Mouse (Mus musculus): ENCODE results near the gene Flt3.

The Flt3 gene

DNA sequence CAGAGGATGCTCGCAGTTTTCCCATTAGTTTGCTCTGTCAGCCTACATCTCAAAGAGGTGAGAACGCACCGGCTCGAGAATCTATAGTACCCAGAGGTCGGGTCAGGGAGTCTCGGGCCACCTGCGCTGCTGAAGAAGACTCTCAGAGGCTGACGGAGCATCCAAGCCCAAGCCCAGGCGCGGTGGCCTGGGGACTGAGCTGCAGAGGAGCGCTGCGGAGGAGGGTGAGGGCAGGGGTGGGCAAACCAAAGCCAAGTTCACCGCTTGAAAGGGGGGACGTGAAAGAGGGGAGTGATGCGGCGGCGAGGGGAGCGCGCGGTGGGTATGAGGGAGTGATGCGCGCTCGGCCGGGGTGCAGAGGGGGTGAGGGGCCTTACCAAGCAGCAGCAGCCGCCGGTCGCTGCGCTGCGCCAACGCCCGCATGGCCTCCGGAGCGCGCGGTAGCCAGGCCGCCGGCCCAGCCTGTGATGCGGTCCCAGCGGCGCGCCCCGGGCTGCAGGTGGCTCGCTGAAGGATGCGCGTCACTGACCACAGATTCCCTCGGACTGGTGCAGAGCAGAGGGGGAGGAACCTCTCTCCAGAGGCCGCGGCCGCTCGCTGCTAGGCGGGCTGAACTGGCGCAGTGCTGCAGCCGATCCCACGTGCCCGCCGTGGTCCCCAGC lies at the start of gene Flt3:
Flt3 (minus strand) TSS at position 647 of the 662 bp plus-strand sequence.
- no peak for DNase-seq (ENCODE audit: low read depth, low spot score)

DNA sequence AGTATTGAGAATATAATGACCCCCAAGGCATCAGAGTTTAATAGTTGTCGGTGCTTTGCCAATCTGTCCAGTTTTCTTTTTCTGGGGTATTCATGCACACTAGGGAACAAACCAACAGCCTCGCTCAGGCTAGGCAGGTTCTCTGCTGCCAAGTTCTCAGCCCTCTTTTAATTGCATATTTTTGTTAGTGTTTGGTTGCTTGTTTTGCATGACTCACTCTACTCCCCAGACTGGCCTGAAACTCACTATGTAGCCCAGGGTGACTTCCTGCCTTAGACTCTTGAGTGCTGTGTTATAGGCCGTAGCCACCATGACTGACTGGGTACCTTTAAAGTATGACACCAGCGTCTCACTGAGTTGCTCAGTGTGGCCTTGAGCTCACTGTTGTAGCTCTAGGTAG lies 48.6 kb upstream of the Flt3 start:
- DNase-seq (ENCODE audit: low read depth, low spot score): no peak

- no peak for DNase-seq (ENCODE audit: low read depth, low spot score)
Measured at GRCm38 (mm10) chr5:147448526-147448925, 48.2 kb upstream of the Flt3 start.

DNA sequence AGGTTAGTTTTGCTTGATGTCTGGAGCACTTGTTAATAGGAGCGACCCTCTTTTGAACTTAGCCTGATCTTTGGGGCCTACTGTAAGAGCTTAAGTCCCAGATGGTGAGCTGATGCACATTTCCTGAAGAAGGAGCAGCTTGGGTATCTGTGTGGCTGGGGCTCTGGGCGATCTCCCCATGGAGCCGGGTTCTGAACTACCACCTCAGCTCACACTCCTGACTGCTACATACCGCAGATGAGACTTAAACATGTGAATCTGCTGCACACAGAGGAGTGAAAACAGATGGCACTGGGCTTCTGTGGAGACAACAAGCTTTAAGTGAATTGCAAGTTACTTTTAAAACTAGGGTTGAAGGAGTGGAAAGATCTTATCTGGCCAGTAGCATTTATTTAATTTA lies 45.0 kb upstream of the Flt3 start:
- DNase-seq (ENCODE audit: low read depth, low spot score): no peak

- DNase-seq (ENCODE audit: low read depth, low spot score): no peak
Measured at GRCm38 (mm10) chr5:147444757-147445156, 44.5 kb upstream of the Flt3 start.

- DNase-seq (ENCODE audit: low read depth, low spot score): peak; percentile 31
Measured at GRCm38 (mm10) chr5:147444298-147444697, 44.0 kb upstream of the Flt3 start.

DNA sequence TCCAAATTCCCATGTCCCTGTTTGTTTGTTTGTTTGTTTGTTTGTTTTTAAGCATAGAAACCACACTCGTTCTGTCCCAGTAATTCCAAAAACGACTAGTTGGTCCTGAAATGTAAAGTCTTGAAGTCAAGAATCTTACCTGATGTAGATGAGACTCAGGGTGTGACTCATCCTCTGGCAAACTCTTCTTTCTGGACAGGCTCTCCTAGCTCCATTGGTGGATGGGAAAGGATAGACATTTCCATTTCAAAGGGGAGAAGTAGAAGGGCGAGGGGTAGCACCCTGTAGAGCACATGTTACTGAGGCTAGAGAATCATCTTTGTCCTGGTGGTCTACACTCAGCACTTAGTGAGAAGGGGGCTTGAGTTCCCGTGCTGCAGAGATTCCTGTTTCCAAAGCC lies 42.5 kb upstream of the Flt3 start:
- DNase-seq (ENCODE audit: low read depth, low spot score): no peak

- no peak for DNase-seq (ENCODE audit: low read depth, low spot score)
Measured at GRCm38 (mm10) chr5:147441979-147442378, 41.7 kb upstream of the Flt3 start.

DNA sequence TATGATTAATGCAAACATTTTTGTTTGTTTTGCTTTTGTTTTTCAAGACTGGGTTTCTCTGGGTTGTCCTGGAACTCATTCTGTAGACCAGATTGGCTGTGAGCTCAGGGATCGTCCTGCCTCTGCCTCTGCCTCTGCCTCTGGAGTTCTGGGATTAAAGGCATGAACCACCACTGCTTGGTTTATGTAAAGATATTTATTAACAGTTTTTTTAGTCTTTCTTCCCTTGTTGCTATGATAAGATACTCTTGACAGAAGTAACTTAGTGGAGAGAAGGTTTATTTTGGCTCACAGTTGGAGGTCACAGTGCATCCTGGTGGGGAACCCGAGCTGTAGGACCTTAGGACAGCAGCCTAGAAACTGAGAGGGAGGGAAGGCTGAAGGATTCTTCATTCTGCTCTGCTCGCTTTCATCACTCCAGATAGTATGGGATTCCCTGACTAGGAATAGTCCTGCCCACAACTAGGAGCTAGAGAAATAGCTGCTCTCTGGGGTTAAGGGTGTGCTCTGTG lies 40.8 kb upstream of the Flt3 start:
- DNase-seq (ENCODE audit: low read depth, low spot score): no peak

DNA sequence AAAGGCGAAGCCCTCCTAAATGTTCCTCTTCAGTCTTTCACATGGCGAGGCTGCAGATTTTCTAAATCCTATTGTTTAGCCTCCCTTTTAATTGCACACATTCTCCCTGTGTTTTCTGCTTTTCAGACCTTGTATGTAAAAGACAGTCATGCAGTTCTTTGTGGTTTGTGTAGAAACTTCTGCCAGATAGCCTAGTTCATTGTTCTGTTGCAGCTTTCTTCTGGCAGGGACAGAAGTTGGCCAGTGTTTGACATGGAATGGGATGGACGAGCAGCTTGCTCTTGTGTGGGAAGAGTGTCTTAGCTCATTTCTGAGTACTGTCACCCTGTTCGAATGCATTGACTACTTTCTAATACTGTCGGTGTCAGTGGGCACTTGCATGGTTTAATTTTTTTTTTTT lies 36.2 kb upstream of the Flt3 start:
- DNase-seq (ENCODE audit: low read depth, low spot score): no peak

DNA sequence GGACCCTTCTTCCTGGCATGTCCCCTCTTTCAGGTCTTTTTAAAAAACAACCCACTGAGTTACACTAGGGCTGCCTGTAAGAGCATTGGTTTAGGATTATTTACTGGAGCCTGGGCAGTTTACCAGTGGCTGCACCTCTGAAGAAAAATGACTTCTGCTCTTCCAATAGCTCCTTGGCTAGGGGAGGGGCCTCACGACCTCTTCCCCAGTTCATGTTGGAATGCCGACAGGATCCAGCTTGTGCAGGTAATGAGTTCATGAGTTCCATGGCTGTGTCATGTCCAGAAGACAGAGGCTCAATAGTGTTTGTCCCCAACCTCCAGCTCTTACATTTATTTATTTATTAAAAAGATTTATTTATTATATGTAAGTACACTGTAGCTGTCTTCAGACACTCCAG lies 35.5 kb upstream of the Flt3 start:
- DNase-seq (ENCODE audit: low read depth, low spot score): no peak

DNA sequence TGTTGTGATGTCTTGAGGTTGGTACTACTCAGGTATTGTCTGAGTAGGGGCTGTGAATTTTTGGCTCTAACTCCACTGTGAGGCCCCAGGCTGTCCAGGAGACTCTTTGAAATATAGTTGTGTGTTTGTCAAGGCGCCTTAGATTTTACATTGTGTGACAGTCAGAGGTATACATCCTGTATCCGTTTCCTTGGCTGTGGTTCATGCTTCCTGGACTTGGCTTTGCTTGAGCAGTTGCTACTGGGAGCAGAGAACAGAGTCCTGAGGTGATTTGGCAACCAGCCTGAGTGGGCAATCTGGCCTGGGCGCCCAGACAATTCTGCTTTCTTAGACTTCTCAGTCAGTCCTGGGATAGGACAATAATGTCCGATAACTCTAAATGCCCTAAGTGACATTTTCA lies 34.9 kb upstream of the Flt3 start:
- no peak for DNase-seq (ENCODE audit: low read depth, low spot score)

GRCm38 (mm10) chr5:147432927-147433326 lies 32.6 kb upstream of the Flt3 start:
- no peak for DNase-seq (ENCODE audit: low read depth, low spot score)

- peak; percentile 25 for DNase-seq (ENCODE audit: low read depth, low spot score)
Measured at GRCm38 (mm10) chr5:147430936-147431839, 30.9 kb upstream of the Flt3 start.

- DNase-seq (ENCODE audit: low read depth, low spot score): peak; percentile 34
Measured at GRCm38 (mm10) chr5:147430361-147430935, 30.2 kb upstream of the Flt3 start.

GRCm38 (mm10) chr5:147429535-147430305 lies 29.4 kb upstream of the Flt3 start, which contains the start of gene Pan3:
Gene Pan3 (plus strand): TSS chr5:147430161.
- DNase-seq (ENCODE audit: low read depth, low spot score): peak; percentile 89

DNA sequence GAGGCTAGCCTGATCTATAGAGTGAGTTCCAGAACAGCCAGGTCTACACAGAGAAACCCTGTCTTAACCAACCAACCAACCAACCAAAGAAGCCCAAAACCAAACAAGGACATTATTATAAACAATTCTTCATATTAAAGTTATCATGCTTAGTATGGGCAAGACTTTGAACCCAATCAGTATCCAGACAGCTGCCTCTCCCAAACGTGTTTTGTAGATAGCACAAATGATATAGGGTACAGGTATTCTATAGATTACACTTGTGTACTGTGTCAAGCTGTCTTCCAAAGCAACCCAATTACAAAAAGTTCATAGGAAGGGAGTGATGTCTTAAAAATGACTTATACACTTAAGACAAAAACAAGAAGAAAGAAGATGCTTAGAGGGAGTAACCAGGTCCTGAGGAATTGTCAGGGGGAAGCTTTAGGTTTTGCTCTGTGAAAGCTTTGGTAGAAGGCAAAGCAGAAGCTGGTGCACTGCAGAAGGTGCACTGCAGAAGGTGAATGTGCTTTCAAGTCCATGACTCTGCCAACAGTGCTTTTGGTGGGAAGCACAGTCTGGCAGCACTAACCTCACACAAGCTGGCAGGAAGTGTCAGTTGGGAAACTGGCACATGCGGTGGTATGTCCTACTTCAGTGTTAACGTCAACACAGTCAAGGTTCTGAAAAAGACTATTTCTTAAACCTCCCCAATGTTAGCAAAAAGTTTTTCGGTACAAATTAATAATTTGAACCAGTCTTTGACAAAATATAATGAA lies 25.9 kb upstream of the Flt3 start:
- DNase-seq (ENCODE audit: low read depth, low spot score): no peak

- DNase-seq (ENCODE audit: low read depth, low spot score): no peak
Measured at GRCm38 (mm10) chr5:147423612-147424011, 23.3 kb upstream of the Flt3 start.

DNA sequence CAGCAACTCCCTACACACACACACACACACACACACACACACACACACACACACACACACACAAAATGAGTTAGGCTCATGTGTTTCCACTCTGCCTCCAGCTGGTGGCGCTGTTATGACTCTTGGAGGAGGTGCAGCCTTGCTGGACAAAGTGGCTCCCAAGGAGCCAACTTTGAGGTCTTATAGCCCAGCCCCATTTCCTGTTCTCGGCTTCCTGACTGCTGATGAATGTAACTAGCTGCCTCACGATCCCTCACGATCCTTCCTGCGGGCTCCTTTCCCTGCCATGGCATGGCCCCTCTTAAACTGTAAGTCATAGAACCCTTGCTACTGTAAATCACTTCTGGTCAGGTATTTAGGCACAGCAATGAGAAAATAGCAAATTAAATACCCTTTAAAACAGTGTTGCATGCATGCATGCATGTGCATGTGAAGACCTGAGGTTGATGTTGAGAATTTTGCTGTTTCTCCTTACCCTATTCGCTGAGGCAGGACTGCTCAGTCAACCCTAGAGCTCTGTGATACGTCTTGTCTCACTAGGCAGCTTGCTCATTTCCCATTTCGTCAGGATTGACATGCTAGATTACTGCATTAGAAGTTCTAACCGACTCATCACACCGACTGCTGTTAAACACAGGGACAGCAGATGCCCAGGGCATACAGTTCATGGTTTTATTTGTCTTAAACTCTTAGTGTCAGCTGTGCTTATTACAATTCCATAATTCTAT lies 18.3 kb upstream of the Flt3 start:
- no peak for DNase-seq (ENCODE audit: low read depth, low spot score)

DNA sequence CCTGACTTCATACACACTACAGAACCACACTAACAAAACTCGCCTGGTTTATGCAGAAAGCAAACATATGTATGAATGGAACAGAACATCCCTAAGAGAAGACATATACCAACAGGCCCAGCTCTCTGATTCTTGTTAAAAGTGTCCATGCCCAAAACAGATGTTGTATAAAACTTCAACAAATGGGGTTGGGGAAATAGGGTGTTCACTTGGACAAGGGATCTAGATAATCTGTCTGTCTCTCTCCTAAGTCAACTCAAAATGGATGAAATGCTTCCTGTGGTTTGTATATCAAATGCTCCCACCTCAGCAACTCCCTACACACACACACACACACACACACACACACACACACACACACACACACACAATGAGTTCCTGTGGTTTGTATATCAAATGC lies 17.7 kb upstream of the Flt3 start:
- DNase-seq (ENCODE audit: low read depth, low spot score): no peak
